Mouse (Mus musculus) hematopoietic stem cell, adult 5-6 weeks (primary cell): ENCODE results near the gene Rin2. TPM values are rescaled to one million over a fixed set of nuclear protein-coding genes. Genes with fewer than 3 reads are reported as not detected.

Experiments used
- ATAC-seq, 2 experiments: fragments of 125-278 bp in 1 of 2; replicated peaks in 1 of 2; 2 replicates each; pipeline ENCODE4 v1.8.0; 2016 to 2017; ENCODE audit warnings: inconsistent platforms in 2 of 2, mild to moderate bottlenecking in 2 of 2, moderate number of reproducible peaks in 2 of 2, low read depth in 1 of 2, moderate TSS enrichment in 1 of 2; ENCODE audit not compliant: low FRiP score in 2 of 2, poor library complexity in 2 of 2, severe bottlenecking in 2 of 2, insufficient read depth in 1 of 2, low TSS enrichment in 1 of 2
- total RNA-seq: library from RNA; stranded (forward); fragments of 172-1452, 232-1000 nt; gene quantifications from 2 replicates; pipeline ENCODE4 v1.2.3, GENCODE M21; 2017

Gene Rin2
- total RNA-seq, 1 experiment from 2014 or later: 12.3 TPM

- ATAC-seq: no peak
Observed at GRCm38 (mm10) chr2:145861193-145862123, 186.4 kb downstream of the Rin2 start.

GRCm38 (mm10) chr2:145862206-145862817, 187.3 kb downstream of the Rin2 start:
- no peak for ATAC-seq

GRCm38 (mm10) chr2:145865344-145865743, 190.3 kb downstream of the Rin2 start:
- no peak for ATAC-seq

GRCm38 (mm10) chr2:145866238-145866637, 191.2 kb downstream of the Rin2 start:
- peak in 1 of 2 experiments; percentile 90; a peak in 2 of 4 replicates for ATAC-seq

GRCm38 (mm10) chr2:145866695-145867449, 191.9 kb downstream of the Rin2 start:
- no peak for ATAC-seq

- ATAC-seq: no peak
Observed at GRCm38 (mm10) chr2:145871308-145871707, 196.3 kb downstream of the Rin2 start.

GRCm38 (mm10) chr2:145872099-145872498, 197.1 kb downstream of the Rin2 start:
- no peak for ATAC-seq

GRCm38 (mm10) chr2:145873953-145874352, 198.9 kb downstream of the Rin2 start:
- no peak for ATAC-seq

GRCm38 (mm10) chr2:145874879-145875482, 200.0 kb downstream of the Rin2 start:
- no peak for ATAC-seq

GRCm38 (mm10) chr2:145877191-145877590, 202.2 kb downstream of the Rin2 start:
- ATAC-seq: no peak

- ATAC-seq: no peak
Observed at GRCm38 (mm10) chr2:145880887-145881747, 206.1 kb downstream of the Rin2 start.

GRCm38 (mm10) chr2:145881932-145882331, 206.9 kb downstream of the Rin2 start:
- ATAC-seq: no peak

- no peak for ATAC-seq
Observed at GRCm38 (mm10) chr2:145882398-145882797, 207.4 kb downstream of the Rin2 start.

GRCm38 (mm10) chr2:145884036-145884912, 209.3 kb downstream of the Rin2 start:
- ATAC-seq: no peak

- no peak for ATAC-seq
Observed at GRCm38 (mm10) chr2:145884913-145885785, 210.1 kb downstream of the Rin2 start.
